Mouse (Mus musculus): Measurements from ENCODE around the gene Clint1.

Gene Clint1

GRCm38 (mm10) chr11:45884029-45884428 is 32.2 kb downstream of the Clint1 start:
- peak; percentile 42 for DNase-seq (ENCODE audit: low read depth)

- DNase-seq (ENCODE audit: low read depth) = no peak
These were observed 33.9 kb downstream of the Clint1 start for GRCm38 (mm10) chr11:45885606-45886230.

GRCm38 (mm10) chr11:45886596-45886995 is 34.7 kb downstream of the Clint1 start:
- DNase-seq (ENCODE audit: low read depth) = no peak

- DNase-seq (ENCODE audit: low read depth) = no peak
These were observed 36.7 kb downstream of the Clint1 start for GRCm38 (mm10) chr11:45888471-45889030.

GRCm38 (mm10) chr11:45889981-45890380 is 38.1 kb downstream of the Clint1 start:
- no peak for DNase-seq (ENCODE audit: low read depth)

- DNase-seq (ENCODE audit: low read depth) = no peak
These were observed 38.6 kb downstream of the Clint1 start for GRCm38 (mm10) chr11:45890423-45890822.

- DNase-seq (ENCODE audit: low read depth) = no peak
These were observed 41.1 kb downstream of the Clint1 start for GRCm38 (mm10) chr11:45892861-45893360.

- no peak for DNase-seq (ENCODE audit: low read depth)
These were observed 45.5 kb downstream of the Clint1 start for GRCm38 (mm10) chr11:45897392-45897791.

- DNase-seq (ENCODE audit: low read depth) = no peak
These were observed 48.6 kb downstream of the Clint1 start for GRCm38 (mm10) chr11:45900233-45901015.

GRCm38 (mm10) chr11:45906109-45906786 is 54.4 kb downstream of the Clint1 start:
- DNase-seq (ENCODE audit: low read depth) = no peak

GRCm38 (mm10) chr11:45907301-45907700 is 55.5 kb downstream of the Clint1 start:
- no peak for DNase-seq (ENCODE audit: low read depth)

- DNase-seq (ENCODE audit: low read depth) = no peak
These were observed 56.2 kb downstream of the Clint1 start for GRCm38 (mm10) chr11:45908070-45908469.

- no peak for DNase-seq (ENCODE audit: low read depth)
These were observed 57.0 kb downstream of the Clint1 start for GRCm38 (mm10) chr11:45908894-45909293.

GRCm38 (mm10) chr11:45910701-45911100 is 58.9 kb downstream of the Clint1 start:
- DNase-seq (ENCODE audit: low read depth) = no peak

GRCm38 (mm10) chr11:45916196-45916595 is 64.3 kb downstream of the Clint1 start:
- no peak for DNase-seq (ENCODE audit: low read depth)

- DNase-seq (ENCODE audit: low read depth) = no peak
These were observed 66.2 kb downstream of the Clint1 start for GRCm38 (mm10) chr11:45918018-45918417.

GRCm38 (mm10) chr11:45918836-45919235 is 67.0 kb downstream of the Clint1 start:
- no peak for DNase-seq (ENCODE audit: low read depth)

- DNase-seq (ENCODE audit: low read depth) = no peak
These were observed 69.2 kb downstream of the Clint1 start for GRCm38 (mm10) chr11:45921026-45921425.

- DNase-seq (ENCODE audit: low read depth) = no peak
These were observed 69.6 kb downstream of the Clint1 start for GRCm38 (mm10) chr11:45921480-45921898.

- DNase-seq (ENCODE audit: low read depth) = no peak
These were observed 73.6 kb downstream of the Clint1 start for GRCm38 (mm10) chr11:45925436-45925835.

GRCm38 (mm10) chr11:45926640-45927082 is 74.8 kb downstream of the Clint1 start:
- DNase-seq (ENCODE audit: low read depth) = peak; percentile 77

GRCm38 (mm10) chr11:45927456-45927855 is 75.6 kb downstream of the Clint1 start:
- no peak for DNase-seq (ENCODE audit: low read depth)

Measured in c-Kit-positive CD71-negative TER-119-negative erythroid progenitor cells, embryonic 14.5 days (primary cell).